Mouse (Mus musculus): ENCODE measurements at regions not wholly inside any gene's neighbourhood (a gene's known extent, or its start where the extent isn't known, plus 50 kb on each side); places are given as distances from the start of the nearest gene placed in this dataset.

DNA sequence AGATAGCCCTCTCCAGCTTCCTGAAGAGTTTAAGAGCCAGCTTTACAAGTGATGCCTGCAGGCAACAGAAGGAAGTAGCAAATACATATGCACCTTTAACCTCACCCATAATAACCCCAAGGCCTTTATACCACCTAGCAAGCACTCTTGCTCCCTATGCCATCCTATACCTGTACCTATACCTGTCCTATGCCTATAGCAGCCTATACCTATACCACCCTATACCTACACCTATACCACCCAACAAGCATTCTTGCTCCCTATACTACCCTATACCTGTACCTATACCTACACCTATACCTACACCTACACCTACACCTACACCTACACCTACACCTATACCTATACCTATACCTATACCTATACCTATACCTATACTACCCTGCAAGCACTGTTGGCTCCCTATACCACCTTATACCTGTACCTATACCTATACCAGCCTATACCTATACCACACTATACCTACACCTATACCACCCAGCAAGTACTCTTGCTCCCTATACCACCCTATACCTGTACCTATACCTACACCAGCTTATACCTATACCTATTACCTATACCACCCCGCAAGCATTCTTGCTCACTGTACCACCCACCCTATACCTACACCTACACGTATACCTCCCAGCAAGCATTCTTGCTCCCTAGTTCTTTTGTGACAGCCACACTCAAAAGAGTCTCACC, 120.9 kb downstream of the Mycn start:
- TF ChIP-seq CTCF (IDR thresholded peaks at IDR 0.05; ENCODE audit: borderline replicate concordance, insufficient read depth, low read depth, low read length) (no peak), POLR2A (IDR thresholded peaks at IDR 0.05; ENCODE audit: borderline replicate concordance, insufficient read depth, low read length) (no peak)

All from cerebellum, adult 2 months (tissue).